Mouse (Mus musculus) liver, postnatal 0 days (tissue): ENCODE results near the gene Tex2. TPM values are rescaled to one million over a fixed set of nuclear protein-coding genes. Genes with fewer than 3 reads are reported as not detected.
"Not testable (repeated sequence)": the region's sequence is repeated elsewhere in the genome, so short reads cannot be mapped to it uniquely, and the experiment has no call there.

Source experiments
- ATAC-seq: fragments of 200-750 bp; cut with Nextera tagmentation; 2 replicates; pipeline ENCODE4 v1.8.0; 2017; ENCODE audit warnings: mild to moderate bottlenecking, moderate library complexity
- DNase-seq: peaks from one replicate; pipeline ENCODE4 v3.0.0-alpha.2; 2016
- H3K27ac ChIP-seq: fragments of 300-500 bp; sonication (generic); 2 replicates; pipeline ENCODE4 v1.5.1; 2014; ENCODE audit warnings: antibody characterized with exemption, moderate library complexity, mild to moderate bottlenecking, low read depth
- H3K27me3 ChIP-seq: fragments of 300-500 bp; sonication (generic); 2 replicates; pipeline ENCODE4 v1.6.1; 2014; ENCODE audit warnings: low read length, control low read depth, mixed read lengths; ENCODE audit not compliant: insufficient read depth
- H3K36me3 ChIP-seq: fragments of 300-500 bp; sonication (generic); replicated peaks from 2 replicates; pipeline ENCODE4 v1.6.1; 2014; ENCODE audit warnings: mild to moderate bottlenecking, control low read depth, low read length, moderate library complexity, mixed read lengths; ENCODE audit not compliant: insufficient read depth
- H3K4me1 ChIP-seq: fragments of 300-500 bp; sonication (generic); 2 replicates; pipeline ENCODE4 v1.6.1; 2014; ENCODE audit warnings: antibody characterized with exemption, mild to moderate bottlenecking, control low read depth; ENCODE audit not compliant: insufficient read depth
- H3K4me2 ChIP-seq: fragments of 300-500 bp; sonication (generic); 2 replicates; pipeline ENCODE4 v1.6.1; 2014; ENCODE audit warnings: low read depth, mild to moderate bottlenecking, low read length, moderate library complexity, mixed read lengths
- H3K4me3 ChIP-seq: fragments of 300-500 bp; sonication (generic); 2 replicates; pipeline ENCODE4 v1.5.1; 2014; ENCODE audit warnings: low read depth, low read length
- H3K9ac ChIP-seq: fragments of 300-500 bp; sonication (generic); replicated peaks from 2 replicates; pipeline ENCODE4 v1.6.1; 2014; ENCODE audit warnings: mild to moderate bottlenecking, moderate library complexity
- H3K9me3 ChIP-seq: fragments of 300-500 bp; sonication (generic); 2 replicates; pipeline ENCODE4 v1.6.1; 2016; ENCODE audit warnings: mild to moderate bottlenecking, control low read depth, low read length, mixed read lengths
- CTCF ChIP-seq: sonication (generic); IDR thresholded peaks from 2 replicates; pipeline ENCODE4 v1.5.1; 2016; ENCODE audit warnings: antibody characterized with exemption, low read depth
- EP300 ChIP-seq: IDR thresholded peaks from 2 replicates; pipeline ENCODE4 v1.6.1; 2016; ENCODE audit warnings: antibody characterized with exemption, low read depth, mild to moderate bottlenecking
- WGBS: fragments of 180-500 bp; shearing (Covaris S2); extraction: QIAGEN DNeasy Blood & Tissue Kit; methylation state at CpG from one replicate; pipeline ENCODE4 v1.1.7; 2014; ENCODE audit not compliant: insufficient replicate concordance; 5-methylcytosine and 5-hydroxymethylcytosine counted together
- polyA plus RNA-seq: library from polyadenylated mRNA; unstranded; fragments of >200 nt; fragmentation: Nextera tagmentation; extraction: Ambion mirVana; gene quantifications from 2 replicates; pipeline ENCODE4 v1.2.1, GENCODE M21; 2015

Tex2 gene
- polyA plus RNA-seq, 1 experiment from 2014 or later: 11.3 TPM

GRCm38 (mm10) chr11:106498739-106499379, 114.4 kb downstream of the Tex2 start:
- H3K9me3 ChIP-seq: no peaks in the 10 kb centered on the region
- H3K27me3 ChIP-seq: no peaks in the 10 kb centered on the region
- ATAC-seq: no peak
- H3K36me3 ChIP-seq: 0 out of 2 replicates have a peak, but pooled peaks cover 2% of the 10 kb centered on the region
- no peak overlapping the region for H3K27ac ChIP-seq
- no peak overlapping the region for H3K9ac ChIP-seq
- DNase-seq: no peak
- peaks cover 8% of the 10 kb centered on the region for H3K4me1 ChIP-seq
- H3K4me3 ChIP-seq: no peak overlapping the region
- TF ChIP-seq EP300: no peak
- TF ChIP-seq CTCF: 0 out of 2 replicates have a peak, but pooled peaks have one; percentile 2
- 48% methylated on average over 4 of the region's 4 CpGs for WGBS
- H3K4me2 ChIP-seq: no peak overlapping the region

DNA sequence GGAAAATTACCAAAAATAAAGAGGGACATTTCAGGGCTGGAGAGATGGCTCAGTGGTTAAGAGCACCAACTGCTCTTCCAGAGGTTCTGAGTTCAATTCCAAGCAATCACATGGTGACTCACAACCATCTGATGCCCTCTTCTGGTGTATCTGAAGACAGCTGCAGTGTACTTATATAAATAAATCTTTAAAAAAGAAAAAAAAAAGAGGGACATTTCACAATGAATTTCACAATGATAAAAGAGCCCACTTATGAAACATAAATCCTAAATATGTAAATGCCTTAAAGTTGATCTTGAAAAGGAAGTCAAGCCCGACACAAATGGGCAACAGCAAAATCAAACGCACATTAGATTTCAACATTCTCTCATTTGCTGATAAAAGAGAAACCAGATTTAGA, 115.3 kb downstream of the Tex2 start:
- H3K4me2 ChIP-seq: no peak overlapping the region
- no peak overlapping the region for H3K4me3 ChIP-seq
- H3K36me3 ChIP-seq: no peaks in the 10 kb centered on the region
- H3K9me3 ChIP-seq: no peaks in the 10 kb centered on the region
- peaks cover 8% of the 10 kb centered on the region for H3K4me1 ChIP-seq
- H3K27ac ChIP-seq: no peak overlapping the region
- ATAC-seq (no peak), DNase-seq (no peak)
- no peaks in the 10 kb centered on the region for H3K27me3 ChIP-seq
- WGBS: 58% methylated on average over 2 of the region's 2 CpGs
- H3K9ac ChIP-seq: no peak overlapping the region
- TF ChIP-seq EP300 (no peak), CTCF (peak; percentile 10; the same call in 1 of the 2 replicates)

- not testable (repeated sequence) for DNase-seq, H3K27ac ChIP-seq, H3K9me3 ChIP-seq, H3K4me3 ChIP-seq, H3K4me1 ChIP-seq, H3K27me3 ChIP-seq, ATAC-seq, H3K4me2 ChIP-seq, H3K9ac ChIP-seq, H3K36me3 ChIP-seq
- WGBS: 90% methylated on average over 2 of the region's 2 CpGs
Measured at GRCm38 (mm10) chr11:106497009-106497408, 116.2 kb downstream of the Tex2 start.

DNA sequence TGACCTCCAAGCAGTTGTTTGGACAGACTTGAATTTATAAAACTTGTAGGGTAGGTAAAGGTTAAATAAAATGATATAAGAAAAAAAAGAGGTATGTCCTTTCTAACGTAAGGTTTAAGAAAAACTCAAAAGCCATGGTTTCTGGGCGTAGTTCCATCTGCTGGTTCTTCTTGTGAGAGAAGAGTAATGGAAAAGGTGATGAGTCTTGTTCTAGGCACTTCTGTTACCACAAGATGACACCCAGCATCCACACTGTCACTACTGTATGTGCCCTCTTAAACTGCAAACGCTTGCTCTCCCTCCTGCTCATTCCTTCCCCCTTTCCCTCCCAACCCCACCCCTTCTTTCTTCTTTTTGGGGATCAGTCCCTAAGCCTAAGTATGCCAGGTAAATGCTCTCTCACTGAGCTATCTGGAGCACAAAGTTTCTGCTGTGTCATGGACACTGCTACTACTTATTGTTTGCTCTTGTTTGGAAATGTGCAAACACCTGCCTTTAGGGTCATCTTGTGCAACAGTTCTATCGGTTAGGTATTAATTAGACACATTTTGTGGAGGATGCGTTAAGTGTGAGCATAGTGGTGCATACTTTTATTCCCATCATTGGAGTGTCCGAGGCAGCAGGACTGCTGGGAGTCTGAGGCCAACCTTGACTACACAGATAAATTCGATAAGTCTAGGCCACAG, 120.1 kb downstream of the Tex2 start:
- DNase-seq: no peak
- peak overlapping the region; percentile 77 for H3K27ac ChIP-seq
- 60% methylated on average over 7 of the region's 7 CpGs for WGBS

GRCm38 (mm10) chr11:106491393-106491792, 121.8 kb downstream of the Tex2 start:
- Histone ChIP-seq H3K4me1 (peaks cover 14% of the 10 kb centered on the region), H3K27ac (peak overlapping the region; percentile 62; the same call in 1 of the 2 replicates), H3K36me3 (no peaks in the 10 kb centered on the region), H3K27me3 (no peaks in the 10 kb centered on the region), H3K4me2 (no peak overlapping the region), H3K9ac (no peak overlapping the region), H3K9me3 (no peaks in the 10 kb centered on the region), H3K4me3 (no peak overlapping the region)
- ATAC-seq (no peak), DNase-seq (peak; percentile 57)
- 1% methylated on average over 3 of the region's 3 CpGs for WGBS
- TF ChIP-seq CTCF: peak; percentile 84
- no peak for TF ChIP-seq EP300

More for the DNA sequence above, 120.1 kb downstream of the Tex2 start:
- TF ChIP-seq EP300 (peak; percentile 73), CTCF (no peak)
- no peak overlapping the region for H3K9ac ChIP-seq
- peaks cover 11% of the 10 kb centered on the region for H3K4me1 ChIP-seq
- H3K4me3 ChIP-seq: no peak overlapping the region
- H3K36me3 ChIP-seq: no peaks in the 10 kb centered on the region
- H3K27me3 ChIP-seq: no peaks in the 10 kb centered on the region
- ATAC-seq: peak; percentile 81
- no peak overlapping the region for H3K4me2 ChIP-seq
- no peaks in the 10 kb centered on the region for H3K9me3 ChIP-seq

DNA sequence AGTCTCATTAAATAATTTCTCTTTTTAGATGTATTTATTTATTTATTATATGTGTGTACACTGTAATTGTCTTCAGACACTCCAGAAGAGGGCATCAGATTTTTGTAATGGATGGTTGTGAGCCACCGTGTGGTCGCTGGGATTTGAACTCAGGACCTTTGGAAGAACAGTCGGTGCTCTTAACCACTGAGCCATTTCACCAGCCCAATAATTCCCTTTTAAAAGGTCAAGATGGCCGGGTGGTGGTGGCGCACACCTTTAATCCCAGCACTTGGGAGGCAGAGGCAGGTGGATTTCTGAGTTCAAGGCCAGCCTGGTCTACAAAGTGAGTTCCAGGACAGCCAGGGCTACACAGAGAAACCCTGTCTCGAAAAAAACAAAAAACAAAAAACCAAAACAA, 122.6 kb downstream of the Tex2 start:
- peaks cover 15% of the 10 kb centered on the region for H3K4me1 ChIP-seq
- 77% methylated on average over 6 of the region's 6 CpGs for WGBS

More for the DNA sequence above, 122.6 kb downstream of the Tex2 start:
- H3K9ac ChIP-seq, H3K36me3 ChIP-seq, H3K4me3 ChIP-seq, H3K9me3 ChIP-seq, H3K27me3 ChIP-seq, ATAC-seq, DNase-seq, H3K4me2 ChIP-seq, H3K27ac ChIP-seq: not testable (repeated sequence)
